Mouse (Mus musculus) neural tube, embryonic 15.5 days (tissue): Measurements from ENCODE around the gene Il3ra. TPM values are rescaled to one million over a fixed set of nuclear protein-coding genes. Genes with fewer than 3 reads are reported as not detected.

Source experiments
- ATAC-seq: fragments of 200-750 bp; cut with Nextera tagmentation; 2 replicates; pipeline ENCODE4 v1.8.0; 2017; ENCODE audit warnings: mild to moderate bottlenecking, moderate TSS enrichment, moderate library complexity; ENCODE audit not compliant: low FRiP score
- H3K27ac ChIP-seq: fragments of 300-500 bp; sonication (generic); replicated peaks from 2 replicates; pipeline ENCODE4 v1.5.1; 2015; ENCODE audit warnings: mild to moderate bottlenecking, inconsistent platforms
- H3K27me3 ChIP-seq: fragments of 300-500 bp; sonication (generic); replicated peaks from 2 replicates; pipeline ENCODE4 v1.6.1; 2015; ENCODE audit warnings: inconsistent platforms
- H3K36me3 ChIP-seq: fragments of 300-500 bp; sonication (generic); 2 replicates; pipeline ENCODE4 v1.6.1; 2015; ENCODE audit warnings: inconsistent platforms
- H3K4me1 ChIP-seq: fragments of 300-500 bp; sonication (generic); 2 replicates; pipeline ENCODE4 v1.6.1; 2015; ENCODE audit warnings: inconsistent platforms
- H3K4me2 ChIP-seq: fragments of 300-500 bp; sonication (generic); 2 replicates; pipeline ENCODE4 v1.6.1; 2015; ENCODE audit warnings: inconsistent platforms, mild to moderate bottlenecking, moderate library complexity
- H3K4me3 ChIP-seq: fragments of 300-500 bp; sonication (generic); replicated peaks from 2 replicates; pipeline ENCODE4 v1.5.1; 2015; ENCODE audit warnings: mild to moderate bottlenecking, inconsistent platforms
- H3K9ac ChIP-seq: fragments of 300-500 bp; sonication (generic); replicated peaks from 2 replicates; pipeline ENCODE4 v1.6.1; 2015; ENCODE audit warnings: mild to moderate bottlenecking, inconsistent platforms
- H3K9me3 ChIP-seq: fragments of 300-500 bp; sonication (generic); replicated peaks from 2 replicates; pipeline ENCODE4 v1.6.1; 2016; ENCODE audit warnings: inconsistent platforms
- WGBS: fragments of 180-500 bp; shearing (Covaris S2); methylation state at CpG from one replicate; pipeline ENCODE4 v1.1.7; 2015; ENCODE audit warnings: mixed read lengths; 5-methylcytosine and 5-hydroxymethylcytosine counted together
- polyA plus RNA-seq: library from polyadenylated mRNA; unstranded; fragments of >200 nt; fragmentation: Nextera tagmentation; extraction: Ambion mirVana; gene quantifications from 2 replicates; pipeline ENCODE4 v1.2.1, GENCODE M21; 2015

Il3ra gene
- polyA plus RNA-seq, 1 experiment from 2014 or later, result 2.9 TPM

- ATAC-seq, result no peak
These were observed 49.5 kb downstream of the Il3ra start for GRCm38 (mm10) chr14:14395535-14395934.

DNA sequence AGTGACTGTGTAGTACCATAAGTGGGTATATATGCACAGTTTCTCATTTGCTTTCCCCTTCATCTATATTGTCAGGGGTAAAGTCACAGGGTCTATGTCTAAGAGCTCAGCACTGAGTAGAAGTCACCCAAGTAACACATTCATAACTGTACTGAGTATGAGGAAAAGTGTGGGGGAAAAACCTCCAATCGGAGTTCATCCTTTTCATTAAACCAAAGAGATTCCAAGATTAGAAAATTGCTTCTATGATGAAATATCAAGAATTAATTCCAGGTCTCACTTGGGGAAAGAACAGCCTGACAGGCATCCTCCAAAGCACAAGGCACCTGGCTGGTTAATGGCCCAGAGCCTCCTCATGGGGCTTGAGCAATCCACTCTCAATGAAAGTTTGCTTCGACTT, 54.9 kb downstream of the Il3ra start, which contains the start of gene Olfr721-ps1:
Olfr721-ps1 (plus strand) TSS at position 301 of the 400 bp plus-strand sequence.
- Histone ChIP-seq H3K4me3 (no peak within 1 kb of the TSS), H3K36me3 (no peaks in the 10 kb centered on the region), H3K9ac (no peak within 1 kb of the TSS), H3K4me1 (no peaks in the 10 kb centered on the region), H3K27me3 (no peaks in the 10 kb centered on the region), H3K4me2 (no peak within 1 kb of the TSS), H3K27ac (no peak within 1 kb of the TSS), H3K9me3 (no peaks in the 10 kb centered on the region)
- no peak for ATAC-seq
- WGBS, result 88% methylated on average over 2 of the region's 2 CpGs

More at GRCm38 (mm10) chr14:14395535-14395934, 49.5 kb downstream of the Il3ra start:
- Histone ChIP-seq H3K9me3 (no peaks in the 10 kb centered on the region), H3K36me3 (no peaks in the 10 kb centered on the region), H3K9ac (no peak overlapping the region), H3K27ac (no peak overlapping the region), H3K4me3 (no peak overlapping the region), H3K4me1 (no peaks in the 10 kb centered on the region), H3K4me2 (no peak overlapping the region), H3K27me3 (no peaks in the 10 kb centered on the region)
- WGBS, result 66% methylated on average over 1 of the region's 1 CpGs

Other genes starting within 250 kb of the Il3ra start
- 237 and 254 TPM in 2 replicates for gene Psmd6, start 225.3 kb upstream of the Il3ra start, polyA plus RNA-seq
- gene Olfr720, start 159.4 kb upstream of the Il3ra start, polyA plus RNA-seq, result not detected in 2 replicates
- 0.04 TPM in 1 of 2 replicates, not detected in the other for gene Olfr31, start 23.4 kb upstream of the Il3ra start, polyA plus RNA-seq
- not detected in 2 replicates for gene Olfr721-ps1, start 55.0 kb downstream of the Il3ra start, polyA plus RNA-seq